Mouse (Mus musculus) kidney, postnatal 4 days (tissue): ENCODE results near the gene Kirrel3.

Experiments used
- DNase-seq, 2 experiments: peaks; one replicate each; pipeline ENCODE4 v3.0.0; 2021; ENCODE audit warnings: mixed read lengths in 2 of 2

Gene Kirrel3

GRCm38 (mm10) chr9:34518861-34519260 lies 33.2 kb downstream of the Kirrel3 start:
- DNase-seq: no peak

- no peak for DNase-seq
These were observed 34.7 kb downstream of the Kirrel3 start for GRCm38 (mm10) chr9:34520234-34520950.

GRCm38 (mm10) chr9:34525695-34526094 lies 40.0 kb downstream of the Kirrel3 start:
- DNase-seq: peak in 1 of 2 experiments; percentile 12

GRCm38 (mm10) chr9:34538591-34539335 lies 53.1 kb downstream of the Kirrel3 start:
- DNase-seq: no peak

GRCm38 (mm10) chr9:34541908-34542307 lies 56.2 kb downstream of the Kirrel3 start:
- no peak for DNase-seq

GRCm38 (mm10) chr9:34555699-34556098 lies 70.0 kb downstream of the Kirrel3 start:
- no peak for DNase-seq

- no peak for DNase-seq
These were observed 72.2 kb downstream of the Kirrel3 start for GRCm38 (mm10) chr9:34557846-34558245.

GRCm38 (mm10) chr9:34558291-34558899 lies 72.7 kb downstream of the Kirrel3 start:
- DNase-seq: no peak

- no peak for DNase-seq
These were observed 73.4 kb downstream of the Kirrel3 start for GRCm38 (mm10) chr9:34559102-34559501.

GRCm38 (mm10) chr9:34561281-34561680 lies 75.6 kb downstream of the Kirrel3 start:
- DNase-seq: no peak

GRCm38 (mm10) chr9:34562437-34563000 lies 76.8 kb downstream of the Kirrel3 start:
- peak; percentile 20 to 44 for DNase-seq

GRCm38 (mm10) chr9:34573906-34574305 lies 88.2 kb downstream of the Kirrel3 start:
- DNase-seq: no peak

GRCm38 (mm10) chr9:34574611-34575010 lies 88.9 kb downstream of the Kirrel3 start:
- no peak for DNase-seq

- DNase-seq: no peak
These were observed 93.5 kb downstream of the Kirrel3 start for GRCm38 (mm10) chr9:34579174-34579573.

GRCm38 (mm10) chr9:34580059-34580458 lies 94.4 kb downstream of the Kirrel3 start:
- DNase-seq: no peak

GRCm38 (mm10) chr9:34582496-34582895 lies 96.8 kb downstream of the Kirrel3 start:
- no peak for DNase-seq

GRCm38 (mm10) chr9:34585487-34585886 lies 99.8 kb downstream of the Kirrel3 start:
- no peak for DNase-seq

GRCm38 (mm10) chr9:34586080-34586479 lies 100.4 kb downstream of the Kirrel3 start:
- DNase-seq: no peak

- DNase-seq: no peak
These were observed 104.1 kb downstream of the Kirrel3 start for GRCm38 (mm10) chr9:34589799-34590198.

- DNase-seq: no peak
These were observed 106.4 kb downstream of the Kirrel3 start for GRCm38 (mm10) chr9:34592073-34592610.

- DNase-seq: peak in 1 of 2 experiments; percentile 43
These were observed 108.2 kb downstream of the Kirrel3 start for GRCm38 (mm10) chr9:34593889-34594288.

- DNase-seq: no peak
These were observed 114.6 kb downstream of the Kirrel3 start for GRCm38 (mm10) chr9:34600326-34600725.

GRCm38 (mm10) chr9:34603750-34604149 lies 118.1 kb downstream of the Kirrel3 start:
- DNase-seq: no peak
